9 mouse cellular contexts compared by ENCODE assay signal in genomic region chr6:31638434-31639220, GRCm38 (mm10).
A peak's percentile ranks its signal among the peaks of the same experiment; 100 is the strongest.
DNase-seq lines count a peak whose midpoint lies in the region; ATAC-seq and TF ChIP-seq lines count a peak whose summit lies in the region.
"Had no signal": no experiment of that assay in that cellular context is flagged by ENCODE, and none has a peak within 500 bp of the region (broad histone marks: within the 10 kb centered on the region; RNA-seq: fewer than 3 reads in every experiment).

No protein-coding gene starts in this region.

- peak overlapping the region; percentile 11; the same call in 1 of the 2 replicates for H3K4me3 ChIP-seq in forebrain, embryonic 10.5 days
- H3K4me3 ChIP-seq in forebrain, postnatal 0 days (ENCODE audit: low read depth, low read length): no peak overlapping the region
- no peak overlapping the region for H3K4me3 ChIP-seq in liver, embryonic 11.5 days (ENCODE audit: low read depth, low read length)

- H3K36me3 ChIP-seq in forebrain, embryonic 10.5 days (replicated peaks): no peaks in the 10 kb centered on the region
- H3K36me3 ChIP-seq in forebrain, postnatal 0 days (ENCODE audit: insufficient read depth): no peaks in the 10 kb centered on the region
- no peaks in the 10 kb centered on the region for H3K36me3 ChIP-seq in liver, embryonic 11.5 days (ENCODE audit: control insufficient read depth, insufficient read depth, low read length)

- peaks cover 36% of the 10 kb centered on the region for H3K4me1 ChIP-seq in forebrain, embryonic 10.5 days
- no peaks in the 10 kb centered on the region for H3K4me1 ChIP-seq in forebrain, postnatal 0 days (ENCODE audit: insufficient read depth)
- peaks cover 42% of the 10 kb centered on the region for H3K4me1 ChIP-seq in liver, embryonic 11.5 days (replicated peaks; ENCODE audit: control insufficient read depth, insufficient read depth, low read length)

- peak overlapping the region; percentile 63 for H3K27ac ChIP-seq in forebrain, embryonic 10.5 days
- no peak overlapping the region for H3K27ac ChIP-seq in forebrain, postnatal 0 days (ENCODE audit: low read depth, low read length)
- peak overlapping the region; percentile 54 for H3K27ac ChIP-seq in liver, embryonic 11.5 days (ENCODE audit: low read depth, low read length)
- H3K27ac ChIP-seq: stomach, postnatal 0 days had no signal

- H3K27me3 ChIP-seq in forebrain, embryonic 10.5 days (ENCODE audit: poor library complexity, severe bottlenecking): peaks cover 29% of the 10 kb centered on the region
- H3K27me3 ChIP-seq in forebrain, postnatal 0 days (ENCODE audit: insufficient read depth, low read length): no peaks in the 10 kb centered on the region
- H3K27me3 ChIP-seq in liver, embryonic 11.5 days (replicated peaks; ENCODE audit: control insufficient read depth, insufficient read depth, low read length): no peaks in the 10 kb centered on the region

- H3K4me2 ChIP-seq in forebrain, postnatal 0 days (ENCODE audit: low read depth): no peak overlapping the region
- peak overlapping the region; percentile 51 for H3K4me2 ChIP-seq in liver, embryonic 11.5 days

- H3K9me3 ChIP-seq in forebrain, embryonic 10.5 days: no peaks in the 10 kb centered on the region
- no peaks in the 10 kb centered on the region for H3K9me3 ChIP-seq in forebrain, postnatal 0 days (ENCODE audit: low read length)
- H3K9me3 ChIP-seq in liver, embryonic 11.5 days (ENCODE audit: control insufficient read depth, low read length): no peaks in the 10 kb centered on the region; the same call in 1 of the 2 replicates

- no peak for ATAC-seq in forebrain, postnatal 0 days
- peak; percentile 35; the same call in 1 of the 2 replicates for ATAC-seq in liver, embryonic 11.5 days (replicated peaks; ENCODE audit: low FRiP score)

- no peak for TF ChIP-seq CTCF in forebrain, postnatal 0 days (IDR thresholded peaks at IDR 0.05; ENCODE audit: low read depth)

- H3K9ac ChIP-seq in forebrain, postnatal 0 days: no peak overlapping the region
- no peak overlapping the region for H3K9ac ChIP-seq in liver, embryonic 11.5 days (ENCODE audit: low read depth, low read length)

- 27% methylated on average over 13 of the region's 13 CpGs for whole genome bisulfite sequencing in forebrain, embryonic 10.5 days
- 48% methylated on average over 13 of the region's 13 CpGs for WGBS in forebrain, postnatal 0 days
- WGBS in liver, embryonic 11.5 days: 62% methylated on average over 13 of the region's 13 CpGs

- DNase-seq in forebrain, embryonic 10.5 days (ENCODE audit: extremely low spot score, low spot score): no peak
- DNase-seq in forebrain, postnatal 0 days: no peak
- DNase-seq in layer of hippocampus, adult 9-11 months: peak; percentile 46
- DNase-seq in layer of hippocampus, postnatal 25 days (ENCODE audit: extremely low spot score in 1 of 2, low spot score in 1 of 2): no peak
- DNase-seq in brain, adult 2 months (ENCODE audit: low read depth, low spot score): peak; percentile 59
- DNase-seq in liver, embryonic 11.5 days (ENCODE audit: low spot score): no peak
- no peak for DNase-seq in lung, adult 18-20 months
- no peak for DNase-seq in frontal cortex, adult 2 months (ENCODE audit: extremely low spot score in 1 of 2, low spot score in 1 of 2)

Comparison
In these comparisons a context has a peak if more than half of its experiments do, and no peak if none do; other contexts are left out.
1. DNase-seq: peak in layer of hippocampus, adult 9-11 months (single experiment) and brain, adult 2 months (single experiment); none in forebrain, embryonic 10.5 days (single experiment), forebrain, postnatal 0 days (single experiment), layer of hippocampus, postnatal 25 days (0 of 2), liver, embryonic 11.5 days (single experiment), lung, adult 18-20 months (0 of 2) and frontal cortex, adult 2 months (0 of 2).